Mouse (Mus musculus) embryonic facial prominence, embryonic 10.5 days (tissue): ENCODE data around the gene Ptgr1. TPM values are rescaled to one million over a fixed set of nuclear protein-coding genes. Genes with fewer than 3 reads are reported as not detected.

Source experiments
- DNase-seq: peaks from one replicate; pipeline ENCODE4 v3.0.0-alpha.2; 2017; ENCODE audit warnings: low spot score
- H3K27ac ChIP-seq: fragments of 300-500 bp; sonication (generic); replicated peaks from 2 replicates; pipeline ENCODE4 v1.5.1; 2016; ENCODE audit warnings: mild to moderate bottlenecking
- H3K27me3 ChIP-seq: fragments of 300-500 bp; sonication (generic); replicated peaks from 2 replicates; pipeline ENCODE4 v1.6.1; 2016; ENCODE audit warnings: low read depth, mild to moderate bottlenecking; ENCODE audit not compliant: poor library complexity, severe bottlenecking
- H3K36me3 ChIP-seq: fragments of 300-500 bp; sonication (generic); replicated peaks from 2 replicates; pipeline ENCODE4 v1.6.1; 2016; ENCODE audit warnings: mild to moderate bottlenecking, moderate library complexity
- H3K4me1 ChIP-seq: fragments of 300-500 bp; sonication (generic); 2 replicates; pipeline ENCODE4 v1.6.1; 2016
- H3K4me3 ChIP-seq: fragments of 300-500 bp; sonication (generic); 2 replicates; pipeline ENCODE4 v1.5.1; 2016; ENCODE audit warnings: mild to moderate bottlenecking, moderate library complexity
- H3K9me3 ChIP-seq: fragments of 300-500 bp; sonication (generic); 2 replicates; pipeline ENCODE4 v1.6.1; 2016; ENCODE audit warnings: mild to moderate bottlenecking
- WGBS: fragments of 180-500 bp; shearing (Covaris S2); methylation state at CpG from one replicate; pipeline ENCODE4 v1.1.7; 2016; 5-methylcytosine and 5-hydroxymethylcytosine counted together
- polyA plus RNA-seq: library from polyadenylated mRNA; unstranded; fragments of >200 nt; fragmentation: Nextera tagmentation; extraction: Ambion mirVana; gene quantifications from 2 replicates; pipeline ENCODE4 v1.2.1, GENCODE M21; 2016

The Ptgr1 gene
- polyA plus RNA-seq, 1 experiment from 2014 or later, result 12.9 TPM

GRCm38 (mm10) chr4:58941638-58942037 lies 45.3 kb downstream of the Ptgr1 start:
- Histone ChIP-seq H3K27me3 (peaks cover 14% of the 10 kb centered on the region), H3K9me3 (no peaks in the 10 kb centered on the region), H3K4me3 (no peak overlapping the region), H3K27ac (no peak overlapping the region), H3K4me1 (peaks cover 15% of the 10 kb centered on the region), H3K36me3 (no peaks in the 10 kb centered on the region)
- DNase-seq, result no peak

- Histone ChIP-seq H3K36me3 (no peaks in the 10 kb centered on the region), H3K27me3 (no peaks in the 10 kb centered on the region), H3K27ac (no peak overlapping the region), H3K9me3 (no peaks in the 10 kb centered on the region), H3K4me1 (peaks cover 5% of the 10 kb centered on the region), H3K4me3 (no peak overlapping the region)
- DNase-seq, result no peak
- 73% methylated on average over 3 of the region's 3 CpGs for WGBS
Observed at GRCm38 (mm10) chr4:58935846-58936245, 51.1 kb downstream of the Ptgr1 start.

GRCm38 (mm10) chr4:58934746-58935476 lies 52.0 kb downstream of the Ptgr1 start:
- no peak overlapping the region for H3K27ac ChIP-seq
- WGBS, result 54% methylated on average over 15 of the region's 15 CpGs
- H3K27me3 ChIP-seq, result no peaks in the 10 kb centered on the region
- peaks cover 5% of the 10 kb centered on the region for H3K4me1 ChIP-seq
- DNase-seq, result peak; percentile 35
- H3K4me3 ChIP-seq, result no peak overlapping the region
- no peaks in the 10 kb centered on the region for H3K36me3 ChIP-seq
- H3K9me3 ChIP-seq, result no peaks in the 10 kb centered on the region

GRCm38 (mm10) chr4:58934308-58934707 lies 52.6 kb downstream of the Ptgr1 start:
- 83% methylated on average over 4 of the region's 4 CpGs for WGBS
- peaks cover 5% of the 10 kb centered on the region for H3K4me1 ChIP-seq
- no peak overlapping the region for H3K4me3 ChIP-seq
- no peaks in the 10 kb centered on the region for H3K9me3 ChIP-seq
- no peak for DNase-seq
- H3K27me3 ChIP-seq, result no peaks in the 10 kb centered on the region
- no peak overlapping the region for H3K27ac ChIP-seq
- H3K36me3 ChIP-seq, result no peaks in the 10 kb centered on the region

GRCm38 (mm10) chr4:58932541-58932940 lies 54.4 kb downstream of the Ptgr1 start:
- Histone ChIP-seq H3K9me3 (no peaks in the 10 kb centered on the region), H3K27ac (no peak overlapping the region), H3K4me3 (no peak overlapping the region), H3K4me1 (peaks cover 5% of the 10 kb centered on the region), H3K36me3 (no peaks in the 10 kb centered on the region), H3K27me3 (no peaks in the 10 kb centered on the region)
- no peak for DNase-seq
- WGBS, result 76% methylated on average over 6 of the region's 6 CpGs

GRCm38 (mm10) chr4:58927661-58928060 lies 59.3 kb downstream of the Ptgr1 start:
- no peak for DNase-seq
- no peaks in the 10 kb centered on the region for H3K36me3 ChIP-seq
- no peaks in the 10 kb centered on the region for H3K4me1 ChIP-seq
- 0 out of 2 replicates have a peak, but pooled peaks cover 3% of the 10 kb centered on the region for H3K27me3 ChIP-seq
- H3K9me3 ChIP-seq, result no peaks in the 10 kb centered on the region
- WGBS, result 65% methylated on average over 3 of the region's 3 CpGs
- no peak overlapping the region for H3K4me3 ChIP-seq
- no peak overlapping the region for H3K27ac ChIP-seq

GRCm38 (mm10) chr4:58926120-58926519 lies 60.8 kb downstream of the Ptgr1 start:
- Histone ChIP-seq H3K4me1 (no peaks in the 10 kb centered on the region), H3K4me3 (no peak overlapping the region), H3K36me3 (no peaks in the 10 kb centered on the region), H3K9me3 (no peaks in the 10 kb centered on the region), H3K27ac (no peak overlapping the region), H3K27me3 (0 out of 2 replicates have a peak, but pooled peaks cover 3% of the 10 kb centered on the region)
- WGBS, result 40% methylated on average over 2 of the region's 2 CpGs
- no peak for DNase-seq

- 49% methylated on average over 5 of the region's 5 CpGs for WGBS
- no peak for DNase-seq
- Histone ChIP-seq H3K9me3 (no peaks in the 10 kb centered on the region), H3K4me3 (no peak overlapping the region), H3K36me3 (no peaks in the 10 kb centered on the region), H3K4me1 (no peaks in the 10 kb centered on the region), H3K27me3 (0 out of 2 replicates have a peak, but pooled peaks cover 3% of the 10 kb centered on the region), H3K27ac (no peak overlapping the region)
Observed at GRCm38 (mm10) chr4:58925664-58926063, 61.3 kb downstream of the Ptgr1 start.

- no peaks in the 10 kb centered on the region for H3K4me1 ChIP-seq
- H3K9me3 ChIP-seq, result no peaks in the 10 kb centered on the region
- no peak overlapping the region for H3K4me3 ChIP-seq
- WGBS, result 81% methylated on average over 2 of the region's 2 CpGs
- H3K36me3 ChIP-seq, result no peaks in the 10 kb centered on the region
- 0 out of 2 replicates have a peak, but pooled peaks cover 3% of the 10 kb centered on the region for H3K27me3 ChIP-seq
- DNase-seq, result no peak
- H3K27ac ChIP-seq, result no peak overlapping the region
Observed at GRCm38 (mm10) chr4:58923933-58924332, 63.0 kb downstream of the Ptgr1 start.

Other genes starting within 250 kb of the Ptgr1 start
- not detected in 2 replicates for gene Olfr267, start 199.4 kb downstream of the Ptgr1 start, polyA plus RNA-seq
- 33.7 and 33.9 TPM in 2 replicates for gene Ecpas, start 74.4 kb downstream of the Ptgr1 start, polyA plus RNA-seq
- gene Zkscan16, start 43.5 kb downstream of the Ptgr1 start, polyA plus RNA-seq, result 1.00 and 1.3 TPM in 2 replicates
- gene Dnajc25, start 7.9 kb upstream of the Ptgr1 start, polyA plus RNA-seq, result 6.9 and 8.2 TPM in 2 replicates
- 8.8 and 9.0 TPM in 2 replicates for gene Gm20503, start 16.1 kb upstream of the Ptgr1 start, polyA plus RNA-seq
- gene Gng10, start 48.0 kb upstream of the Ptgr1 start, polyA plus RNA-seq, result 82.3 and 87.5 TPM in 2 replicates
- gene AI481877, start 151.9 kb upstream of the Ptgr1 start, polyA plus RNA-seq, result 0.03 TPM in 1 of 2 replicates, not detected in the other
- 9.1 and 9.9 TPM in 2 replicates for gene Ugcg, start 202.1 kb upstream of the Ptgr1 start, polyA plus RNA-seq